Mouse (Mus musculus): Measurements from ENCODE around the gene Psph. TPM values are rescaled to one million over a fixed set of nuclear protein-coding genes. Genes with fewer than 3 reads are reported as not detected.
A peak's percentile ranks its signal among the peaks of the same experiment; 100 is the strongest.

Psph gene
- total and polyA plus RNA-seq, 3 experiments: 128 to 252 (median 232) TPM

GRCm38 (mm10) chr5:129717016-129717415 lies 70.2 kb downstream of the Psph start:
- Histone ChIP-seq H3K9ac (ENCODE audit: insufficient read depth, low read depth) (no peak overlapping the region), H3K4me3 (replicated peaks in 1 of 3; ENCODE audit: low read depth in 2 of 3, low read length in 2 of 3, poor library complexity in 1 of 3) (no peak overlapping the region), H3K27ac (ENCODE audit: insufficient read depth, low read depth) (no peak overlapping the region), H3K79me2 (replicated peaks; ENCODE audit: control insufficient read depth, extremely low read depth, insufficient read depth, poor library complexity, severe bottlenecking) (peaks cover 9% of the 10 kb centered on the region; the same call in 1 of the 2 replicates), H3K27me3 (replicated peaks) (peaks cover 12% of the 10 kb centered on the region), H3K4me1 (ENCODE audit: control insufficient read depth in 1 of 2, insufficient read depth in 2 of 2) (peaks cover 0 to 13% of the 10 kb centered on the region in 2 experiments; a peak in 3 of 4 replicates), H3K4me2 (ENCODE audit: insufficient read depth, low read depth, poor library complexity, severe bottlenecking) (no peak overlapping the region), H3K9me3 (replicated peaks; ENCODE audit: low read length) (peaks cover 2% of the 10 kb centered on the region), H3K36me3 (replicated peaks in 1 of 2; ENCODE audit: control insufficient read depth in 1 of 2, insufficient read depth in 1 of 2, low read length in 1 of 2) (peaks cover 31 to 42% of the 10 kb centered on the region in 2 experiments)
- dilution Hi-C loops (cut with MboI; ENCODE audit: extremely low pct_ligation_motif_present, extremely low pct_unique_long_range_greater_than_20kb, low sequenced_read_pairs): no loop called here
- DNase-seq (ENCODE audit: extremely low read depth): peak; percentile 20
- TF ChIP-seq PAX5 (IDR thresholded peaks at IDR 0.05; ENCODE audit: low read length): no peak
- no peak for TF ChIP-seq ZKSCAN1 (IDR thresholded peaks at IDR 0.05; ENCODE audit: borderline replicate concordance, low read depth, low read length)
- no peak for TF ChIP-seq MXI1 (IDR thresholded peaks at IDR 0.05; ENCODE audit: low read depth, low read length)
- no peak for TF ChIP-seq HCFC1 (IDR thresholded peaks at IDR 0.05; ENCODE audit: low read depth, low read length)
- no peak for TF ChIP-seq SIN3A (IDR thresholded peaks at IDR 0.05; ENCODE audit: low read length)
- TF ChIP-seq CTCF (conservative IDR thresholded peaks at IDR 0.05 in 1 of 2, IDR thresholded peaks at IDR 0.05 in 1 of 2; ENCODE audit: low read depth in 2 of 2, low read length in 2 of 2): peak in 1 of 2 experiments; percentile 11; a peak in 1 of 4 replicates
- no peak for TF ChIP-seq GABPA (IDR thresholded peaks at IDR 0.05; ENCODE audit: insufficient replicate concordance, low read depth, low read length)
- in situ Hi-C loops (cut with MboI; ENCODE audit: low pct_ligation_motif_present, low pct_unique_long_range_greater_than_20kb, low sequenced_read_pairs): no loop called here

Other genes with a start within 250 kb of the Psph start
- 0.34 and 0.51 TPM in 2 replicates for gene Mmp17, start 203.3 kb downstream of the Psph start, total RNA-seq (2012; rRNA removed)
- not detected in 2 replicates for gene Mmp17, start 203.3 kb downstream of the Psph start, total RNA-seq (2014; rRNA removed)
- not detected in 2 replicates for gene Mmp17, start 203.3 kb downstream of the Psph start, polyA plus RNA-seq (2012; ENCODE audit: insufficient read length, low read depth)
- gene Zfp11, start 117.3 kb downstream of the Psph start, total RNA-seq (2012; rRNA removed): not detected in 2 replicates
- gene Zfp11, start 117.3 kb downstream of the Psph start, total RNA-seq (2014; rRNA removed): not detected in 2 replicates
- not detected in 2 replicates for gene Zfp11, start 117.3 kb downstream of the Psph start, polyA plus RNA-seq (2012; ENCODE audit: insufficient read length, low read depth)
- not detected in 2 replicates for gene Sept14, start 78.9 kb downstream of the Psph start, total RNA-seq (2012; rRNA removed)
- gene Sept14, start 78.9 kb downstream of the Psph start, total RNA-seq (2014; rRNA removed): not detected in 2 replicates
- gene Sept14, start 78.9 kb downstream of the Psph start, polyA plus RNA-seq (2012; ENCODE audit: insufficient read length, low read depth): not detected in 2 replicates
- gene Mrps17, start 72.0 kb downstream of the Psph start, total RNA-seq (2012; rRNA removed): 134 and 136 TPM in 2 replicates
- 156 and 159 TPM in 2 replicates for gene Mrps17, start 72.0 kb downstream of the Psph start, total RNA-seq (2014; rRNA removed)
- 119 and 127 TPM in 2 replicates for gene Mrps17, start 72.0 kb downstream of the Psph start, polyA plus RNA-seq (2012; ENCODE audit: insufficient read length, low read depth)
- 24.3 and 30.4 TPM in 2 replicates for gene Nipsnap2, start 62.4 kb downstream of the Psph start, total RNA-seq (2012; rRNA removed)
- gene Nipsnap2, start 62.4 kb downstream of the Psph start, total RNA-seq (2014; rRNA removed): 23.9 and 24.8 TPM in 2 replicates
- 18.3 TPM in 2 replicates for gene Nipsnap2, start 62.4 kb downstream of the Psph start, polyA plus RNA-seq (2012; ENCODE audit: insufficient read length, low read depth)
- 43.0 and 47.8 TPM in 2 replicates for gene Sumf2, start 59.5 kb upstream of the Psph start, total RNA-seq (2012; rRNA removed)
- gene Sumf2, start 59.5 kb upstream of the Psph start, total RNA-seq (2014; rRNA removed): 30.7 and 34.6 TPM in 2 replicates
- 39.7 and 50.3 TPM in 2 replicates for gene Sumf2, start 59.5 kb upstream of the Psph start, polyA plus RNA-seq (2012; ENCODE audit: insufficient read length, low read depth)
- 552 and 592 TPM in 2 replicates for gene Chchd2, start 100.0 kb upstream of the Psph start, total RNA-seq (2012; rRNA removed)
- gene Chchd2, start 100.0 kb upstream of the Psph start, total RNA-seq (2014; rRNA removed): 988 and 1,007 TPM in 2 replicates
- 346 and 370 TPM in 2 replicates for gene Chchd2, start 100.0 kb upstream of the Psph start, polyA plus RNA-seq (2012; ENCODE audit: insufficient read length, low read depth)
- gene Zbed5, start 108.3 kb upstream of the Psph start, total RNA-seq (2012; rRNA removed): 4.5 and 5.4 TPM in 2 replicates
- gene Zbed5, start 108.3 kb upstream of the Psph start, total RNA-seq (2014; rRNA removed): 6.4 and 7.4 TPM in 2 replicates
- gene Zbed5, start 108.3 kb upstream of the Psph start, polyA plus RNA-seq (2012; ENCODE audit: insufficient read length, low read depth): 4.9 and 5.1 TPM in 2 replicates
- gene Phkg1, start 111.1 kb upstream of the Psph start, total RNA-seq (2012; rRNA removed): 0.21 and 0.25 TPM in 2 replicates
- gene Phkg1, start 111.1 kb upstream of the Psph start, total RNA-seq (2014; rRNA removed): 0.23 TPM in 1 of 2 replicates, not detected in the other
- 0.16 and 0.61 TPM in 2 replicates for gene Phkg1, start 111.1 kb upstream of the Psph start, polyA plus RNA-seq (2012; ENCODE audit: insufficient read length, low read depth)
- gene Nupr1l, start 121.1 kb upstream of the Psph start, total RNA-seq (2012; rRNA removed): 0.46 and 0.68 TPM in 2 replicates
- gene Nupr1l, start 121.1 kb upstream of the Psph start, total RNA-seq (2014; rRNA removed): 0.46 TPM in 1 of 2 replicates, not detected in the other
- gene Nupr1l, start 121.1 kb upstream of the Psph start, polyA plus RNA-seq (2012; ENCODE audit: insufficient read length, low read depth): not detected in 2 replicates
- gene Vkorc1l1, start 154.5 kb upstream of the Psph start, total RNA-seq (2012; rRNA removed): 8.7 and 11.0 TPM in 2 replicates
- gene Vkorc1l1, start 154.5 kb upstream of the Psph start, total RNA-seq (2014; rRNA removed): 27.0 and 31.4 TPM in 2 replicates
- 25.4 and 33.1 TPM in 2 replicates for gene Vkorc1l1, start 154.5 kb upstream of the Psph start, polyA plus RNA-seq (2012; ENCODE audit: insufficient read length, low read depth)
- 180 and 187 TPM in 2 replicates for gene Gusb, start 215.6 kb upstream of the Psph start, total RNA-seq (2012; rRNA removed)
- 72.4 and 73.4 TPM in 2 replicates for gene Gusb, start 215.6 kb upstream of the Psph start, total RNA-seq (2014; rRNA removed)
- 200 and 210 TPM in 2 replicates for gene Gusb, start 215.6 kb upstream of the Psph start, polyA plus RNA-seq (2012; ENCODE audit: insufficient read length, low read depth)
- gene Asl, start 241.8 kb upstream of the Psph start, total RNA-seq (2012; rRNA removed): 54.4 and 70.4 TPM in 2 replicates
- gene Asl, start 241.8 kb upstream of the Psph start, total RNA-seq (2014; rRNA removed): 44.8 and 45.3 TPM in 2 replicates
- gene Asl, start 241.8 kb upstream of the Psph start, polyA plus RNA-seq (2012; ENCODE audit: insufficient read length, low read depth): 60.1 and 61.0 TPM in 2 replicates
- 42.3 and 50.2 TPM in 2 replicates for gene Crcp, start 241.8 kb upstream of the Psph start, total RNA-seq (2012; rRNA removed)
- gene Crcp, start 241.8 kb upstream of the Psph start, total RNA-seq (2014; rRNA removed): 57.1 and 58.3 TPM in 2 replicates
- gene Crcp, start 241.8 kb upstream of the Psph start, polyA plus RNA-seq (2012; ENCODE audit: insufficient read length, low read depth): 63.2 and 73.6 TPM in 2 replicates

Data from CH12.LX (cell line).